Mouse (Mus musculus) heart, embryonic 16.5 days (tissue): ENCODE results near the gene Chn2. TPM values are rescaled to one million over a fixed set of nuclear protein-coding genes. Genes with fewer than 3 reads are reported as not detected.

ENCODE experiments used
- ATAC-seq: fragments of 200-750 bp; cut with Nextera tagmentation; replicated peaks from 2 replicates; pipeline ENCODE4 v1.8.0; 2017; ENCODE audit warnings: moderate number of reproducible peaks; ENCODE audit not compliant: insufficient read depth, low FRiP score; ENCODE audit errors: extremely low read depth
- H3K27ac ChIP-seq: fragments of 300-500 bp; sonication (generic); 2 replicates; pipeline ENCODE4 v1.5.1; 2014; ENCODE audit warnings: mild to moderate bottlenecking, low read length, control low read depth, moderate library complexity
- H3K27me3 ChIP-seq: fragments of 300-500 bp; sonication (generic); 2 replicates; pipeline ENCODE4 v1.6.1; 2014; ENCODE audit warnings: low read length, mixed read lengths; ENCODE audit not compliant: control insufficient read depth, insufficient read depth
- H3K36me3 ChIP-seq: fragments of 300-500 bp; sonication (generic); 2 replicates; pipeline ENCODE4 v1.6.1; 2014; ENCODE audit not compliant: control insufficient read depth, insufficient read depth
- H3K4me1 ChIP-seq: fragments of 300-500 bp; sonication (generic); 2 replicates; pipeline ENCODE4 v1.6.1; 2014; ENCODE audit warnings: low read length, mixed read lengths; ENCODE audit not compliant: control insufficient read depth, insufficient read depth
- H3K4me2 ChIP-seq: fragments of 300-500 bp; sonication (generic); 2 replicates; pipeline ENCODE4 v1.6.1; 2014; ENCODE audit warnings: low read depth, mild to moderate bottlenecking, control low read depth, low read length
- H3K4me3 ChIP-seq: fragments of 300-500 bp; sonication (generic); 2 replicates; pipeline ENCODE4 v1.5.1; 2014; ENCODE audit warnings: mild to moderate bottlenecking, control low read depth, low read length
- H3K9ac ChIP-seq: fragments of 300-500 bp; sonication (generic); 2 replicates; pipeline ENCODE4 v1.6.1; 2014; ENCODE audit warnings: low read length, control low read depth
- H3K9me3 ChIP-seq: fragments of 300-500 bp; sonication (generic); replicated peaks from 2 replicates; pipeline ENCODE4 v1.6.1; 2016; ENCODE audit warnings: low read length; ENCODE audit not compliant: control insufficient read depth
- WGBS: fragments of 180-500 bp; shearing (Covaris S2); extraction: QIAGEN DNeasy Blood & Tissue Kit; methylation state at CpG from one replicate; pipeline ENCODE4 v1.1.7; 2014; 5-methylcytosine and 5-hydroxymethylcytosine counted together
- polyA plus RNA-seq: library from polyadenylated mRNA; unstranded; fragments of >200 nt; fragmentation: Nextera tagmentation; extraction: Ambion mirVana; gene quantifications from 2 replicates; pipeline ENCODE4 v1.2.1, GENCODE M21; 2015

The Chn2 gene
- polyA plus RNA-seq, 1 experiment from 2014 or later = 5.4 TPM

- WGBS = 72% methylated on average over 9 of the region's 9 CpGs
- H3K4me3 ChIP-seq = no peak overlapping the region
- no peaks in the 10 kb centered on the region for H3K27me3 ChIP-seq
- H3K9me3 ChIP-seq = no peaks in the 10 kb centered on the region
- no peak overlapping the region for H3K27ac ChIP-seq
- no peak overlapping the region for H3K9ac ChIP-seq
- H3K4me1 ChIP-seq = peaks cover 4% of the 10 kb centered on the region; the same call in 1 of the 2 replicates
- no peak for ATAC-seq
- no peak overlapping the region for H3K4me2 ChIP-seq
- H3K36me3 ChIP-seq = no peaks in the 10 kb centered on the region
These were observed 87.1 kb downstream of the Chn2 start for GRCm38 (mm10) chr6:54126225-54126992.

- H3K4me2 ChIP-seq = 0 out of 2 replicates have a peak overlapping the region, but pooled peaks have one; percentile 26
- H3K27me3 ChIP-seq = no peaks in the 10 kb centered on the region
- no peak overlapping the region for H3K27ac ChIP-seq
- no peak overlapping the region for H3K9ac ChIP-seq
- H3K4me1 ChIP-seq = peaks cover 4% of the 10 kb centered on the region; the same call in 1 of the 2 replicates
- no peaks in the 10 kb centered on the region for H3K36me3 ChIP-seq
- WGBS = 80% methylated on average over 11 of the region's 11 CpGs
- peak; percentile 85 for ATAC-seq
- H3K4me3 ChIP-seq = no peak overlapping the region
- H3K9me3 ChIP-seq = no peaks in the 10 kb centered on the region
These were observed 87.8 kb downstream of the Chn2 start for GRCm38 (mm10) chr6:54126993-54127697.

- Histone ChIP-seq H3K36me3 (no peaks in the 10 kb centered on the region), H3K4me2 (no peak overlapping the region), H3K4me3 (no peak overlapping the region), H3K9me3 (no peaks in the 10 kb centered on the region), H3K27me3 (no peaks in the 10 kb centered on the region), H3K27ac (no peak overlapping the region), H3K9ac (no peak overlapping the region), H3K4me1 (peaks cover 6% of the 10 kb centered on the region)
- no peak for ATAC-seq
- WGBS = 79% methylated on average over 1 of the region's 1 CpGs
These were observed 89.3 kb downstream of the Chn2 start for GRCm38 (mm10) chr6:54128702-54129101.

- H3K4me2 ChIP-seq = no peak overlapping the region
- H3K27ac ChIP-seq = no peak overlapping the region
- H3K9me3 ChIP-seq = no peaks in the 10 kb centered on the region
- no peak for ATAC-seq
- 77% methylated on average over 2 of the region's 2 CpGs for WGBS
- no peak overlapping the region for H3K9ac ChIP-seq
- no peaks in the 10 kb centered on the region for H3K27me3 ChIP-seq
- peaks cover 6% of the 10 kb centered on the region for H3K4me1 ChIP-seq
- H3K36me3 ChIP-seq = no peaks in the 10 kb centered on the region
- H3K4me3 ChIP-seq = no peak overlapping the region
These were observed 90.2 kb downstream of the Chn2 start for GRCm38 (mm10) chr6:54129570-54129969.

GRCm38 (mm10) chr6:54130881-54131280 lies 91.5 kb downstream of the Chn2 start:
- Histone ChIP-seq H3K4me3 (no peak overlapping the region), H3K4me2 (no peak overlapping the region), H3K9ac (no peak overlapping the region), H3K27ac (no peak overlapping the region), H3K4me1 (peaks cover 6% of the 10 kb centered on the region), H3K36me3 (no peaks in the 10 kb centered on the region), H3K27me3 (no peaks in the 10 kb centered on the region), H3K9me3 (no peaks in the 10 kb centered on the region)
- no peak for ATAC-seq
- WGBS = 83% methylated on average over 3 of the region's 3 CpGs

GRCm38 (mm10) chr6:54132576-54132975 lies 93.2 kb downstream of the Chn2 start:
- Histone ChIP-seq H3K4me1 (peaks cover 3% of the 10 kb centered on the region; the same call in 1 of the 2 replicates), H3K27me3 (no peaks in the 10 kb centered on the region), H3K4me3 (no peak overlapping the region), H3K27ac (no peak overlapping the region), H3K4me2 (no peak overlapping the region), H3K9ac (no peak overlapping the region), H3K9me3 (no peaks in the 10 kb centered on the region), H3K36me3 (no peaks in the 10 kb centered on the region)
- ATAC-seq = no peak
- WGBS = 58% methylated on average over 1 of the region's 1 CpGs

GRCm38 (mm10) chr6:54133231-54133630 lies 93.9 kb downstream of the Chn2 start:
- H3K9ac ChIP-seq = no peak overlapping the region
- no peaks in the 10 kb centered on the region for H3K27me3 ChIP-seq
- no peaks in the 10 kb centered on the region for H3K9me3 ChIP-seq
- H3K27ac ChIP-seq = no peak overlapping the region
- H3K4me2 ChIP-seq = no peak overlapping the region
- H3K4me3 ChIP-seq = no peak overlapping the region
- H3K4me1 ChIP-seq = peaks cover 3% of the 10 kb centered on the region; the same call in 1 of the 2 replicates
- no peaks in the 10 kb centered on the region for H3K36me3 ChIP-seq
- WGBS = 78% methylated on average over 5 of the region's 5 CpGs
- no peak for ATAC-seq

- Histone ChIP-seq H3K9ac (no peak overlapping the region), H3K27me3 (no peaks in the 10 kb centered on the region), H3K9me3 (no peaks in the 10 kb centered on the region), H3K4me1 (no peaks in the 10 kb centered on the region), H3K4me3 (no peak overlapping the region), H3K4me2 (no peak overlapping the region), H3K36me3 (no peaks in the 10 kb centered on the region), H3K27ac (no peak overlapping the region)
- 89% methylated on average over 9 of the region's 9 CpGs for WGBS
- ATAC-seq = no peak
These were observed 98.8 kb downstream of the Chn2 start for GRCm38 (mm10) chr6:54138157-54138556.

GRCm38 (mm10) chr6:54140488-54140887 lies 101.1 kb downstream of the Chn2 start:
- Histone ChIP-seq H3K9me3 (no peaks in the 10 kb centered on the region), H3K27ac (no peak overlapping the region), H3K27me3 (no peaks in the 10 kb centered on the region), H3K9ac (no peak overlapping the region), H3K4me1 (no peaks in the 10 kb centered on the region), H3K36me3 (no peaks in the 10 kb centered on the region), H3K4me3 (no peak overlapping the region), H3K4me2 (no peak overlapping the region)
- 90% methylated on average over 4 of the region's 4 CpGs for WGBS
- no peak for ATAC-seq
